Mouse (Mus musculus) midbrain, embryonic 16.5 days (tissue): ENCODE measurements around the gene Coil. TPM values are rescaled to one million over a fixed set of nuclear protein-coding genes. Genes with fewer than 3 reads are reported as not detected.

Experiments used
- ATAC-seq: fragments of 200-750 bp; cut with Nextera tagmentation; 2 replicates; pipeline ENCODE4 v1.8.0; 2017; ENCODE audit warnings: moderate TSS enrichment
- H3K27ac ChIP-seq: fragments of 300-500 bp; sonication (generic); 2 replicates; pipeline ENCODE4 v1.5.1; 2014; ENCODE audit warnings: mild to moderate bottlenecking, low read length, mixed read lengths
- H3K27me3 ChIP-seq: fragments of 300-500 bp; sonication (generic); 2 replicates; pipeline ENCODE4 v1.6.1; 2014; ENCODE audit warnings: low read depth, low read length, mixed read lengths; ENCODE audit not compliant: control insufficient read depth, insufficient read depth
- H3K36me3 ChIP-seq: fragments of 300-500 bp; sonication (generic); 2 replicates; pipeline ENCODE4 v1.6.1; 2014; ENCODE audit warnings: mild to moderate bottlenecking, low read length, moderate library complexity, mixed read lengths; ENCODE audit not compliant: control insufficient read depth, insufficient read depth
- H3K4me1 ChIP-seq: fragments of 300-500 bp; sonication (generic); 2 replicates; pipeline ENCODE4 v1.6.1; 2014; ENCODE audit warnings: mild to moderate bottlenecking, low read length, mixed read lengths; ENCODE audit not compliant: control insufficient read depth, insufficient read depth
- H3K4me2 ChIP-seq: fragments of 300-500 bp; sonication (generic); 2 replicates; pipeline ENCODE4 v1.6.1; 2014; ENCODE audit warnings: mild to moderate bottlenecking, low read length, mixed read lengths
- H3K4me3 ChIP-seq: fragments of 300-500 bp; sonication (generic); 2 replicates; pipeline ENCODE4 v1.5.1; 2014; ENCODE audit warnings: low read depth, mild to moderate bottlenecking, low read length, moderate library complexity, mixed read lengths
- H3K9ac ChIP-seq: fragments of 300-500 bp; sonication (generic); 2 replicates; pipeline ENCODE4 v1.6.1; 2014; ENCODE audit warnings: low read depth, low read length, mixed read lengths
- H3K9me3 ChIP-seq: fragments of 300-500 bp; sonication (generic); replicated peaks from 2 replicates; pipeline ENCODE4 v1.6.1; 2014; ENCODE audit warnings: mild to moderate bottlenecking, low read length, mixed read lengths; ENCODE audit not compliant: control insufficient read depth, poor library complexity, severe bottlenecking
- WGBS: fragments of 180-500 bp; shearing (Covaris S2); extraction: QIAGEN DNeasy Blood & Tissue Kit; methylation state at CpG from one replicate; pipeline ENCODE4 v1.1.7; 2014; 5-methylcytosine and 5-hydroxymethylcytosine counted together
- polyA plus RNA-seq: library from polyadenylated mRNA; unstranded; fragments of >200 nt; fragmentation: Nextera tagmentation; extraction: Ambion mirVana; gene quantifications from 2 replicates; pipeline ENCODE4 v1.2.1, GENCODE M21; 2015

The Coil gene
- polyA plus RNA-seq, 1 experiment from 2014 or later = 30.4 TPM

DNA sequence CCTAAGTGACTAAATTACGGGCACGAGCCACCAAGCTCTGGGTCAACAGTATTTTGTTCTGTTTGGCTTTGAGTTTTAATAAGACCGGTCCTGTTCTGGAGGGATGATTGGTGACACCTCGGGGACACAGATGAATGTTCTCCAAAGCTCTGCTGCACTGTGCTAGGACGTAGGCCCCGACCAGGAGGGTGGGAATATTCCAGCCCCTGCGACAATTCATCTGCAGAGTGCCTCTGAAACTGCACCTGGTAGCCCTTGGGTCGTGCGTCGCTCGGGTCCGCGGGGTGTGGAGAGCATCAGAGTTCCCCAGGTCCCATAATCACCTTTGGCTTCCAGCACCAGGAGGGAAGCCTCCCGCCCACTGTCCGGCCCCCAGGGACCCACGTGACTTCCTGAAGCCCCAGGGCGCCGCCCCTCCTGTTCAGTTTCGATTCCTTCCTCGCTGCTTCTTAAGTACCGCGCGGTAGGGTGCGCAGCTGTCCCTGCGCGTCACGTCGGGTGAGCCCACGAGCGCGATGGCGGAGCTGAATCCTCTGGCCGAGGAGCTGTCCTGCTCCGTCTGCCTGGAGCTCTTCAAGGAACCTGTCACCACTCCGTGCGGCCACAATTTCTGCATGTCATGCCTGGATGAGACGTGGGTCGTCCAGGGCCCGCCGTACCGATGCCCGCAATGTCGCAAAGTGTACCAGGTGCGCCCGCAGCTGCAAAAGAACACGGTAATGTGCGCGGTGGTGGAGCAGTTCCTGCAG lies 29.1 kb downstream of the Coil start, which contains the start of gene Trim25:
Gene Trim25, plus strand, starts transcription at position 403 of the 749 bp plus-strand sequence.
- H3K9ac ChIP-seq = peak within 1 kb of the TSS; percentile 22
- ATAC-seq = no peak
- peak within 1 kb of the TSS; percentile 33 for H3K4me3 ChIP-seq
- H3K4me2 ChIP-seq = peak within 1 kb of the TSS; percentile 44
- no peaks in the 10 kb centered on the region for H3K36me3 ChIP-seq
- H3K27me3 ChIP-seq = peaks cover 25% of the 10 kb centered on the region
- H3K27ac ChIP-seq = no peak within 1 kb of the TSS
- WGBS = 4% methylated on average over 48 of the region's 48 CpGs
- H3K9me3 ChIP-seq = no peaks in the 10 kb centered on the region
- no peaks in the 10 kb centered on the region for H3K4me1 ChIP-seq

DNA sequence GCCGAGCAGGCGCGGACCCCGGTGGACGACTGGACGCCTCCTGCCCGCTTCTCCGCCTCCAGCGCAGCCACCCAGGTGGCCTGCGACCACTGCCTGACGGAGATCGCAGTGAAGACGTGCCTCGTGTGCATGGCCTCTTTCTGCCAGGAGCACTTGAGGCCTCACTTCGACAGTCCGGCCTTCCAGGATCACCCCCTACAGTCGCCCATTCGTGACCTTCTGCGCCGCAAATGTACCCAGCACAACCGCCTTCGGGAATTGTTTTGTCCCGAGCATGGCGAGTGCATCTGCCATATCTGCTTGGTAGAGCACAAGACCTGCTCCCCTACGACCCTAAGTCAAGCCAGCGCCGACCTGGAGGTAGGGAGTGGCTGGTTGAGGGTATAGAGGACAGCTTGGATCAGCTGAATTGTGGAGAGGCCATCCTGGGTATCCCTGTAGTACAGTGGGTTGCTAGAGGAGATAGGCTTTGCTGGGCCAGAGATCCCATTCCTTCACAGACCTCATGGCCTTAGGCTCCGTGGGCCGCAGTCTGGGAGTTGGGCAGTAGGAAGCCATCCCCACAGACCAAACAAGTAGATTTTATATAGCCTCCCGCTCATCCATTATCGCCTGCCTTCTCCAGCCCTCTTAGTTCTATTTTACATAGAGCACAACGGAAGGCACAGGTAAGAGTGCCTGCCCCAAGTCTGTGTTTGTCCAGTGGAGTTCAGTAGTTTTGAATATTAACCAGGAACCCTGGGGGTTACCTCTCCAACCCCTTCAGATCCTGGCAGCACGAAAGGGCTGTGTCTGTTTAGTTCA lies 29.9 kb downstream of the Coil start:
- H3K4me2 ChIP-seq = peak overlapping the region; percentile 44
- H3K27ac ChIP-seq = no peak overlapping the region
- no peaks in the 10 kb centered on the region for H3K4me1 ChIP-seq
- H3K9ac ChIP-seq = peak overlapping the region; percentile 12; the same call in 1 of the 2 replicates
- peak overlapping the region; percentile 33 for H3K4me3 ChIP-seq
- ATAC-seq = no peak
- H3K27me3 ChIP-seq = peaks cover 25% of the 10 kb centered on the region
- no peaks in the 10 kb centered on the region for H3K36me3 ChIP-seq
- no peaks in the 10 kb centered on the region for H3K9me3 ChIP-seq
- 30% methylated on average over 33 of the region's 33 CpGs for WGBS

DNA sequence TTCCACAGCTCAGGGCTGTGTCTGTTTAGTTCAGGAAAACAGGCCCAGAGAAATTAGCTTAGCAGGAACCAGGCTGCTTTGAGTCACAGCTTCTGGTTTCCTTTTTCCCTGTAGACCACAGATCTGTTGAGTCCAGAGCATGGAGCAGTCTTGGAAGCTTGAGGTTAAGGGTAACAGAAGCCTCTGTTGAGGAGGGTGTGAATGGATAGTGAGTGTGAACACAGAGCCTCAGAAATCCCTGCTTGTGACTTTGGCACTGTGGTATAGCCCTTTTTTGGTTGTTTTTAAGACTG lies 30.4 kb downstream of the Coil start:
- H3K4me1 ChIP-seq = no peaks in the 10 kb centered on the region
- no peaks in the 10 kb centered on the region for H3K9me3 ChIP-seq
- no peak for ATAC-seq
- H3K27me3 ChIP-seq = peaks cover 25% of the 10 kb centered on the region
- H3K9ac ChIP-seq = no peak overlapping the region
- no peak overlapping the region for H3K4me2 ChIP-seq
- no peak overlapping the region for H3K4me3 ChIP-seq
- H3K27ac ChIP-seq = no peak overlapping the region
- no peaks in the 10 kb centered on the region for H3K36me3 ChIP-seq

DNA sequence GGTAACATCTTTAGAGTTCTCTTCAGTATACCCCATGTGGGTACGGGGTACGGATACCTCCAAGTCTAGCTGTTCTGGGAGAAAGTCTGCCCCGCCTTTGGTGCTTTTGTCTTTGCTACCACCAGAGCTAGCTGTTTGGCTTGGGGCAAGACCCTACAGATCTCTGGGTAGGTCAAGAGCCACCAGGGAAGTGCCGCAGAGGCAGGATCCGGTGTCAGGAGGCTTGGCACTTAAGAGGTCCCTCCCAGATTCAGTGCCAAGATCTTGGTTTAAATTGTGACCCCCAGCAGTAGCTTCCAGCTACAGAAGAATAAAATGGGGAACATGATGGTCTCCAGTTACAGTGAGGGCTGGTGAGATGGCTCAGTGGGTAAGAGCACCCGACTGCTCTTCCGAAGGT lies 31.5 kb downstream of the Coil start:
- Histone ChIP-seq H3K4me1 (no peaks in the 10 kb centered on the region), H3K4me2 (no peak overlapping the region), H3K36me3 (no peaks in the 10 kb centered on the region), H3K27me3 (peaks cover 25% of the 10 kb centered on the region), H3K9ac (no peak overlapping the region), H3K4me3 (no peak overlapping the region), H3K27ac (no peak overlapping the region), H3K9me3 (no peaks in the 10 kb centered on the region)
- no peak for ATAC-seq
- WGBS = 92% methylated on average over 7 of the region's 7 CpGs

DNA sequence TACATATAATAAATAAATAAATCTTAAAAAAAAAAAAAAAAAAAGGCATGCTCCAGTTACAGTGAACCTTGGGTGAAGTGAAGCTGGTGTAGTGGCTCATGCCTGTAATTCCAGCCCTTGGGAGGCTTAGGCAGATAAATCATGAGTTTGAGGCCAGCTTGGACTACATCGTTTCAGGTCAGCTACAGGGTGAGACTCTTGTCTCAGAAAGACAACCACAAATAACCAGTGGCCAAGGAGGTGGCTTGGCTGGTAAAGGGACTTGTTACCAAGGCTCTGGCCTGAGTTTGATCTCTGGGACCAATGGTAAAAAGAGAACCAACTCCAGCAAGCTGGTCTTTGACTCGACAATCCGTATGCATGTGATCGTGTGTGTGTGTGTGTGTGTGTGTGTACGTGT lies 32.0 kb downstream of the Coil start:
- no peaks in the 10 kb centered on the region for H3K36me3 ChIP-seq
- no peak overlapping the region for H3K27ac ChIP-seq
- H3K4me3 ChIP-seq = no peak overlapping the region
- peaks cover 25% of the 10 kb centered on the region for H3K27me3 ChIP-seq
- H3K9me3 ChIP-seq = no peaks in the 10 kb centered on the region
- WGBS = 90% methylated on average over 5 of the region's 5 CpGs
- H3K9ac ChIP-seq = no peak overlapping the region
- no peak for ATAC-seq
- no peaks in the 10 kb centered on the region for H3K4me1 ChIP-seq
- no peak overlapping the region for H3K4me2 ChIP-seq

DNA sequence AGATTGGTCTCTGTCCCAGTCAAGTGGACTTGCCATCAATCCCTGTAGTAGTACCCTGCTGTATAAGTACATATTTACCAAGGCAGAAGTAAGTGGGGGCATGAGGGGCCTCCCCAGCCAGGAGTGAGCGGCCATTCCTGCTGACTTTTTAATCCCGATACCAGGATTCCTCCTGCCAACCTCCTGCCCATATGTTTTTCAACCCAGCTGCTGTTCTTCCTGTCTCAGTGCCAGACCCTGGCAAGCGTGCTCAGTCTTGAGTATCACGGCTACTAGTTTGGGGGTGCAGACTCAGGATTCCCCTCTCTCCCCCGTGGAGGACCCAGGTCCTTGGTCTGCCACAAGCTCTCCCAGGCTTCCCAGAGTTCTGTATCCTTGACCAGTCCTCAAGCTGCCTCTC lies 32.6 kb downstream of the Coil start:
- Histone ChIP-seq H3K4me3 (no peak overlapping the region), H3K27me3 (peaks cover 25% of the 10 kb centered on the region), H3K4me2 (no peak overlapping the region), H3K4me1 (no peaks in the 10 kb centered on the region), H3K27ac (no peak overlapping the region), H3K9ac (no peak overlapping the region), H3K36me3 (no peaks in the 10 kb centered on the region), H3K9me3 (no peaks in the 10 kb centered on the region)
- no peak for ATAC-seq
- WGBS = 87% methylated on average over 5 of the region's 5 CpGs

DNA sequence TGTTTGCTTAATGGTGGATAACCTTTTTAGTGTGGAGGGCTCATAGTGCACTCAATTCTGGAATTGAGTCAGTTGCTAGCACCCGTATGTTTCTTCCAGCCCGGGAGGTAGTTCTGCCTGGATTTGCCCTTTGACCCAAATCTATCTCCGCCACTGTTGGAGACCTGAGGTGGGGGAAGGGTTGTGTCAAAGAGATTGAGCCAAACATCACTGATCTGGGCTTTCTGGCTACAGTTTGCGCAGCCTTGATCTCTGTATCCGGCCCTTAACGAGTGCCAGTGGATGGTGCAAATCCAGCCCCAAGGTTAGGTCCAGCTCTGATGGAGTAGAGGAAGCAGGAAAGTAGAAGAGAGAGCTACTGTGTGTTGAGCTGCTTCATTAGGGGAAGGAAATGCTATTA lies 33.0 kb downstream of the Coil start:
- Histone ChIP-seq H3K27me3 (peaks cover 22% of the 10 kb centered on the region), H3K4me3 (no peak overlapping the region), H3K9me3 (no peaks in the 10 kb centered on the region), H3K27ac (no peak overlapping the region), H3K36me3 (no peaks in the 10 kb centered on the region), H3K9ac (no peak overlapping the region), H3K4me2 (no peak overlapping the region), H3K4me1 (no peaks in the 10 kb centered on the region)
- no peak for ATAC-seq
- 75% methylated on average over 6 of the region's 6 CpGs for WGBS

DNA sequence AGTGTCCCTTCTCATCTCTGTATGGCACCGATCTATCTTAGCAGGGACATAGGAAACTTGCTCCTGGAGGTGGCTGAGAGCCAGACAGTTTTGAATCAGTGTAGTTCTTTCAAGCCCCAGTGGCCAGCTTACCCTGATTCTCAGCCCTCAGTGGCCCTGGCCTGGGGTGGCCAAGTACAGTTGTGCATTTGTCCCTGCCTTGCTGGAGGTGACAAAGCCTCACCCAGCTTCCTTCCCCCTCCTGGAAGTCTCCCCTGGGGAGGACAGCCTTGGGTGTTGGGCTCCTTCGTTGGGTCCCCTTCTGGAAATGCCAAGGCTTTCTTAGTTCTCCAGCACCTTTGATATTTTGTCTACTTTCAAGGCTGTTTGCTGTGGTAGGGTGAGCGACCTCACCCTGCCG lies 33.7 kb downstream of the Coil start:
- no peak overlapping the region for H3K4me3 ChIP-seq
- 84% methylated on average over 4 of the region's 4 CpGs for WGBS
- no peaks in the 10 kb centered on the region for H3K9me3 ChIP-seq
- peaks cover 17% of the 10 kb centered on the region for H3K27me3 ChIP-seq
- H3K27ac ChIP-seq = no peak overlapping the region
- H3K9ac ChIP-seq = no peak overlapping the region
- no peaks in the 10 kb centered on the region for H3K36me3 ChIP-seq
- H3K4me1 ChIP-seq = no peaks in the 10 kb centered on the region
- no peak for ATAC-seq
- no peak overlapping the region for H3K4me2 ChIP-seq

DNA sequence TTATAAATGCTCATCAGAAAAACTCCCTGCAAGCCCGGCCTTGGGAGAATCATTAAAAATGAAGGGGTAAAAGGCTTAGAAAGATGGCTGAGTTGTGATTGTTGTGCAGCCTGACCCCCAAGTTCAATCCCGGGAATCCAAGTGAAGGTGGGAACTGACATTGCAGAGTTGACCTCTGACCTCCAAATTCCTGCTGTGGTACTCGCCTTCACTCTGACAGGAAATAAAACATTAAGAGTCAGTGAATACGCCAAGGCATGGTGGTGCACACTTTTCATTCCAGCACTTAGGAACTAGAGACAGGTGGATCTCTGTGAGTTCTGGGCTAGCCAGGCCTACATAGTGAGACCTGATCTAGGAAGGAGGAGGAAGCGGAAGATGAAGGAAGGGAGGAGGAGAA lies 35.4 kb downstream of the Coil start:
- no peaks in the 10 kb centered on the region for H3K36me3 ChIP-seq
- WGBS = 88% methylated on average over 5 of the region's 5 CpGs

More for the DNA sequence above, 35.4 kb downstream of the Coil start:
- Histone ChIP-seq H3K27me3 (no peaks in the 10 kb centered on the region), H3K4me3 (no peak overlapping the region), H3K9me3 (no peaks in the 10 kb centered on the region), H3K9ac (no peak overlapping the region), H3K27ac (no peak overlapping the region), H3K4me2 (no peak overlapping the region), H3K4me1 (no peaks in the 10 kb centered on the region)
- ATAC-seq = no peak
